Mouse (Mus musculus) common myeloid progenitor, adult 5-6 weeks (primary cell): Measurements from ENCODE around the gene Zfp277. TPM values are rescaled to one million over a fixed set of nuclear protein-coding genes. Genes with fewer than 3 reads are reported as not detected.

Source experiments
- ATAC-seq: replicated peaks from 2 replicates; pipeline ENCODE4 v1.8.0; 2016; ENCODE audit warnings: low read depth, mild to moderate bottlenecking, moderate TSS enrichment, inconsistent platforms; ENCODE audit not compliant: poor library complexity, severe bottlenecking
- total RNA-seq: library from RNA; stranded (forward); fragments of 200-1000, 187-1606 nt; gene quantifications from 2 replicates; pipeline ENCODE4 v1.2.3, GENCODE M21; 2017

Zfp277 gene
- total RNA-seq, 1 experiment from 2014 or later = 32.9 TPM

DNA sequence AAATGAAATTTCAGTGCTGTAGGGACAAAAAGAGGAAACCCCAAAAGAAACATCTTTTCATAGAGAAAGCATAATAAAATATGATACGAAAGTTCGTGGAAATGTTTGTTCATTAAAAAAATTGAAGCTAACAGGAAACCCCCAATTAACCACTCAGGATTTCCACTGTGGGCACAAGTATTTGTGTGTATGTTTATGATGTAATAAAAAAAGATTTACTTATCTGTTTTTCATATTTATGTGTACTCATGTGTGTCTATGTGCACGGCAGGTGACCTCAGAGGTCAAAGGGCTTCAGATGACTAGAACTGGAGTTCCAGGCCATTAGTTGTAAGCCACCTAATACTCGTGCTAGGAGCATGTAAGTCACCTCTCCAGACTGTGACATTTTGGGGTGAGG is 173.0 kb downstream of the Zfp277 start:
- no peak for ATAC-seq

DNA sequence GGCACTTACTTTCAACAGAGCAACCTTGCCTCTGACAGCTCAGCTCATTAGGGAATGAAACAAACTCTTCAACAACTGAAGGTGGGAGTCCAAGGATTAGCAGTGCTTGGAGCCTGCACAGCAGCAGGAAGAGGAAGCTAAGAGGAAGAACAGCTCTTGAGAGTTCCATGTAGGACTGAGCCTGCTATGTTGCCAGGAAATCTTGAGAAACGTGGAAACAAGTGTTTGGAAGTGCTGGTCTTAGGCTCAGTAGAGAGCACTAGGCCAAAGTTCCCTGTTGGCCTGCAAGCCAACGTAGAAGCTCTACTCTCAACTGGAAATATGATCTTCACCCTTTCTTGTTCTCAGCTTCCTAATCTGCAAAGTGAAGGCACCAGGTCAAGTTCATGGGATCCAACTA is 177.4 kb downstream of the Zfp277 start:
- no peak for ATAC-seq

Other genes starting within 250 kb of the Zfp277 start
- not detected in 2 replicates for gene Lsmem1, start 246.4 kb downstream of the Zfp277 start, total RNA-seq
- 129 and 177 TPM in 2 replicates for gene Ifrd1, start 197.4 kb downstream of the Zfp277 start, total RNA-seq
- gene Dock4, start 50 bp upstream of the Zfp277 start, total RNA-seq = 0.92 and 1.1 TPM in 2 replicates